Mouse (Mus musculus): ENCODE data around the gene Olfr1176.

The Olfr1176 gene

GRCm38 (mm10) chr2:88336421-88336820, at the start of gene Olfr1176:
Gene Olfr1176, plus strand, starts transcription at chr2:88336721.
- TF ChIP-seq GATA4 (IDR thresholded peaks at IDR 0.05; ENCODE audit: insufficient replicate concordance, low read length): no peak

- TF ChIP-seq GATA4 (IDR thresholded peaks at IDR 0.05; ENCODE audit: insufficient replicate concordance, low read length): no peak
Observed at GRCm38 (mm10) chr2:88315035-88315434, 21.5 kb upstream of the Olfr1176 start, which contains the start of gene Olfr1174-ps. Gene Olfr1174-ps, minus strand, starts transcription at chr2:88315135.

GRCm38 (mm10) chr2:88327115-88327514, 9.4 kb upstream of the Olfr1176 start, which contains the start of gene Olfr1175-ps:
Gene Olfr1175-ps, minus strand, starts transcription at chr2:88327215.
- TF ChIP-seq GATA4 (IDR thresholded peaks at IDR 0.05; ENCODE audit: insufficient replicate concordance, low read length): no peak

- TF ChIP-seq GATA4 (IDR thresholded peaks at IDR 0.05; ENCODE audit: insufficient replicate concordance, low read length): no peak
Observed at GRCm38 (mm10) chr2:88346392-88346791, 9.9 kb downstream of the Olfr1176 start, which contains the start of gene Olfr1177-ps. Gene Olfr1177-ps, minus strand, starts transcription at chr2:88346492.

GRCm38 (mm10) chr2:88356304-88356703, 19.8 kb downstream of the Olfr1176 start:
- TF ChIP-seq GATA4 (IDR thresholded peaks at IDR 0.05; ENCODE audit: insufficient replicate concordance, low read length): no peak

- TF ChIP-seq GATA4 (IDR thresholded peaks at IDR 0.05; ENCODE audit: insufficient replicate concordance, low read length): no peak
Observed at GRCm38 (mm10) chr2:88386762-88387161, 50.2 kb downstream of the Olfr1176 start, which contains the start of gene Olfr1178. Gene Olfr1178, plus strand, starts transcription at chr2:88387062.

Measured in liver, adult (tissue).